Mouse (Mus musculus): Measurements from ENCODE around the gene Pdpn.
A peak's percentile ranks its signal among the peaks of the same experiment; 100 is the strongest.
"Not testable (repeated sequence)": the region's sequence is repeated elsewhere in the genome, so short reads cannot be mapped to it uniquely, and the experiment has no call there.

The Pdpn gene

GRCm38 (mm10) chr4:143299325-143300070 is at the start of gene Pdpn:
Gene Pdpn (minus strand): TSS chr4:143299564.
- ATAC-seq (ENCODE audit: low TSS enrichment) = no peak

GRCm38 (mm10) chr4:143348678-143349077 is 49.3 kb upstream of the Pdpn start:
- no peak for ATAC-seq (ENCODE audit: low TSS enrichment)

GRCm38 (mm10) chr4:143345491-143345890 is 46.1 kb upstream of the Pdpn start:
- not testable (repeated sequence) for ATAC-seq (ENCODE audit: low TSS enrichment)

GRCm38 (mm10) chr4:143341470-143341869 is 42.1 kb upstream of the Pdpn start:
- no peak for ATAC-seq (ENCODE audit: low TSS enrichment)

- peak; percentile 77 for ATAC-seq (ENCODE audit: low TSS enrichment)
Observed at GRCm38 (mm10) chr4:143339808-143340207, 40.4 kb upstream of the Pdpn start.

DNA sequence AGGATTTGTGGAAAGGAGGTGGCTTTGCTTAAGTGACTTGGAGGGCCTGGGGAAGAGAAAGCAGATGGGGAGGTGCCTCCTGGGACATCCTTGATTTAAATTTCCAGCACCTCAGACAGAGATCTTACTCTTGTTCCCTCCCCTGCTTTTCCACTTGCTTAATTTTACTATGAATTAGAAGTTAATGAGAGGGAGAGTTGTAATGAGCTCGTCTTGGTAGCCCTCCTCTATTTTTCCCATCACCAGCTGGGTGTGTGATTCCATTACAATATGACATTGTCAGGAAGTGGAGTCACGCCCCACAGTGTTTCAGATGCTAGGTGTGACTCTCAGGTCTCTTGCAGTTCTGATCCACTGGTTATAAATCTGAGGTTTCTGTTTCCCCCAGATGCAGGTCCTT is 36.7 kb upstream of the Pdpn start:
- no peak for ATAC-seq (ENCODE audit: low TSS enrichment)

DNA sequence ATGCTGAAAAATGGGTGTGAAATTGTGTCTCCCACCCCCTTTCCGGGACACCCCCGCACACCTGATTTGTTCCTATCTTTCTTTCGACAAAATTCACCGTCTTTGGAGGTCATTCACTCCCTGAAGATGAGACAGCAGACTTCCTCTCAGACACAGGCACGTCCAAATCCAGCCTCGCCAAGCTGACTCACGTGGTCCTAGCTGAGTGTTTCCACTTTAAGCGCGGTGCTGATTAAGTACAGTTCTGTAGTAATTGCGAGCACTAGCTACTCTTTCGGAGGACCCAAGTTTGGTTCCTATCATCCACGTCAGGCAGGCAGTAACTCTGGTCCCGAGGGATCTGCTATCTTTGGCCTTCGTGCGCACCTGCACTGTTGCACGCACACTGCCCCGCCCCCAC is 35.6 kb upstream of the Pdpn start:
- ATAC-seq (ENCODE audit: low TSS enrichment) = no peak

- no peak for ATAC-seq (ENCODE audit: low TSS enrichment)
Observed at GRCm38 (mm10) chr4:143334145-143334544, 34.8 kb upstream of the Pdpn start.

- no peak for ATAC-seq (ENCODE audit: low TSS enrichment)
Observed at GRCm38 (mm10) chr4:143331787-143332186, 32.4 kb upstream of the Pdpn start.

GRCm38 (mm10) chr4:143330566-143330965 is 31.2 kb upstream of the Pdpn start:
- no peak; the same call in 1 of the 2 replicates for ATAC-seq (ENCODE audit: low TSS enrichment)

DNA sequence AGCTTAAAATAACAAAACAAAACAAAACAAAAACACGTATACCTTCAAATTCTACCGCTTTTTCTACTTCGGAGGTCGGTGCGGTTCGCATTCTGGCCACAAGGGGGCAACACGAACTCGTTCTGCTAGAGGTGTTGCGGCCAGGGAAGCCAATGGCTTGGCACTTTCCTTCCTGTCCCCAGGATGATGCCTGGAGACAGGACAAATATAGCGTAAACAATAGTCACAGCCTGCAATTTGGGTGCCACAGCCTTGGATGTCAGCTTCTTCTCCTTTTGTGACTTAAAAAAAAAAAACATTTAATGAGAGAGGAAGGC is 26.2 kb upstream of the Pdpn start:
- peak; percentile 74 for ATAC-seq (ENCODE audit: low TSS enrichment)

- ATAC-seq (ENCODE audit: low TSS enrichment) = peak; percentile 31; the same call in 1 of the 2 replicates
Observed at GRCm38 (mm10) chr4:143324925-143325624, 25.7 kb upstream of the Pdpn start.

DNA sequence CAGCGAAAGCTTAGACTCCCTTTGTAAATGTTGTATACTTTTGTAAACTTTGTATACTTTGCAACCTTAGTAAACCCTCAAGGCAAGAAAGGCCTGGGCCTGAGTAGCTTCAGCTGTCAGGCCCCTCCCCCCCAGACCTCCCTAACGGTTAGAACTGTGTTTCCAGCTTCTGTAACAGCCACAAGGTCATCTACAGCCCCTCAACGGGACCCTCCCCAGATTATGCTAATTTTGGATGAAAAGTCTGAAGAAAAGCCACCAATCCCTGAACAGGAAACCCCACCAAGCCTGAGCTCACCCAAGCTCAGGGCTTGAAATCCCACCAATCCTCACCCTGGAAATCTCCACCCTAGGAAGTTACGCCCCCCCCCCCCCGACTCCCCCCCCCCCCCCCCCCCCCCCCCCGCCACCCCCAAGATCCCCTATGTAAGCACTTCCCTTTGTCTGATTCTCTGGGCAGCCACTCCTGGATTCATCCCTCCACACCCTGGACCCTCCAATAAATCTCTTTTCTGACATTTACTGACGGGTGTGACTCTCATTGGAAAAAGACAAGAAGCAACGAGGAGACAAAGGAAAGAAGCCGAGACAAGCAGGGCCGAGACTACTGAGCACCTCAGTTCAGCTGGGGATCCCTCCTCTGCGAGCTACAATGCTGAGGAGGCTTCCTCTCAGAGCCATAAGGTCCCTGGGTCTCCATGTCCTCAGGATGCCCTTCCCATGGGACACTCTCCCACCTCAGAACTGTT is 25.0 kb upstream of the Pdpn start:
- no peak for ATAC-seq (ENCODE audit: low TSS enrichment)

- no peak for ATAC-seq (ENCODE audit: low TSS enrichment)
Observed at GRCm38 (mm10) chr4:143313299-143313698, 13.9 kb upstream of the Pdpn start.

GRCm38 (mm10) chr4:143311341-143311740 is 12.0 kb upstream of the Pdpn start:
- ATAC-seq (ENCODE audit: low TSS enrichment) = no peak

DNA sequence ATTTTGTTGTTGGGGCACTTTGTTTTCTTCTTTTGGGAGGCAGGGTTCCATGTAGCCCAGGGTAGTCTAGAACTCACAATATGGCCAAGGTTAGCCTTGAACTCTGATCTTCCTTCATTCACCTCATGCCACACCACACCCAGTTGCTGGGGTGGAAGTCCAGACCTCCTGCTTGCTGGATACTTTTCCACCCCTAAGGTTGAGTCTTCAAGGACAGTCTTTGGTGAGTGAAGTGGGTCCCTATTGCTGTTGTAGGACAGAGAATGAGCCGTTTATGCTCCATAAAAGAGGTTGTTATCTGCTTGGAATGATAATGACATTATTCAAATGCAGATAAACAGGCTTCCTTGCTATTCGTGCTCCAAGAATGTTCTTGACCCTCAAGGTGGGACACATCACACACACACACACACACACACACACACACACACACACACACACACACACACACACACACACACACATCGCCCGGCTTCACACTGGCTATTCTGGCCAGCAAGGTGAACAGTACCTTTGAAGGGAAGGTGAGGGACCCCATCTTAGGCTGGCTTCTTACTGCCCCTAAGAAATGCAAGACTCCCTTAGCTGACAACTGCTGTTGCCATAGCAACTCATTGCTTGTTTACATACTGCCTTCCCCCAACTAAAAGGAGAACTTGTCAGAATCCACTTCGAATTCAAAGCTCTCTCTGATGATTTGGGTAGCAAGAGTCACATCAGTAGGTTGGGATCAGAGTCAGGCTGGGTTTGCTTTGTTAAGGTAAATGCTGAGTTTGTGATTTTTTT is 6.8 kb upstream of the Pdpn start:
- no peak for ATAC-seq (ENCODE audit: low TSS enrichment)

DNA sequence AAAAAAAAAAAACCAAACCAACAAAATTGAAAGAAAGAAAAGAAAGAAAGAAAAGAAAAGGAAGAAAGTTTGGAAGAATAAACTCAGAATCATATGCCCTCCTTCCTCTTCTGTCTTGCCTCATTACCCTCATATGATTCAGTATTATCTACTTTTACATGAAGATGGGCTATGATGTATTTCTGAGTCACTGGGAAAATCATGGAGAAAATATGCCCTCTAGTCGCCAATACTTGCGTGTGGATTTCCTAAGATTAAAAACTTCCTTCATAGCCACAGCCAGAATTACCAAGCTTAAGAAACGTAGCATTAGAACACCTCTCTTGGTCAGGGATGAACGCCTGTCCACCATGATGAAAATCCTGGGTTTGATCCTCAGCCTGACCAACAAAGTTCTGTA is 5.7 kb upstream of the Pdpn start:
- no peak for ATAC-seq (ENCODE audit: low TSS enrichment)

- no peak for ATAC-seq (ENCODE audit: low TSS enrichment)
Observed at GRCm38 (mm10) chr4:143302279-143302890, 3.0 kb upstream of the Pdpn start.

DNA sequence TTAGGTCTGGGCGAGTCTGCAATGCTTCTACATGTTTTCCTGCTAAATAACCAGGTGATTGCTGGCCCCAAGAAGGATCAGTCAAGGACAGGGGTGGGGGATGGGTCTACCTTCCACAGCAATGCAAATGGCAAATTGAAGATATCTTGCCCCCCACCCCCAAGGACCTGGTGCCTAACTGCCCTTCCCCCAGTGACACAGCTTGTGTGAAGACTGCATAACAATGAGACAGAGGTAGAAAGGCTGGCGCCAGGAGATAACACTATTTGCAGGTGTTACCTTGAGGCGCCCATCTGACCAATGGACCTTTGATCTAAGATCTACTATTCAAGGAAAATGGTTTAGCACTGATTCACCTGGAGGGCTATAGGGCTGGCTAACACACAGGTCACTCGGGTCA is 2.5 kb upstream of the Pdpn start:
- ATAC-seq (ENCODE audit: low TSS enrichment) = no peak

DNA sequence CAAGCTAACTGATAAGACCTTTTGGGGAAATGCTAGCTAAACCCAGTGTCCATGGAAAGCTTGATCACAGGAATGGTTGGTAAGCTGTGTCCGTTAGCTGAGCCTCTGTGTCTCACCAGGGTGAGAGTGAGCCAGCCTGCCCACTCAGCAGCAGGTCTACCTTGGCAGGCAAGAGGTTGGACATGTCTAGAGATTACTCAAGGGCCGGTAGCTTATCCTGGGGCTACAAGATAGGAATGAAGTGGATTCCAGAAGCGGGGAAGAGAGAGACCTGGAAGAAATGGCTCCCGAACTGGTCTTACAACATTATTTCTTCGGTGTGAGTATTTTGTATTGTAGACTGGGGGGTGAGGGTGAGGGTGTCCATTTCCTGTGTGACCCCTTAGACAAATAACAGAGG is 1.7 kb upstream of the Pdpn start:
- no peak for ATAC-seq (ENCODE audit: low TSS enrichment)

DNA sequence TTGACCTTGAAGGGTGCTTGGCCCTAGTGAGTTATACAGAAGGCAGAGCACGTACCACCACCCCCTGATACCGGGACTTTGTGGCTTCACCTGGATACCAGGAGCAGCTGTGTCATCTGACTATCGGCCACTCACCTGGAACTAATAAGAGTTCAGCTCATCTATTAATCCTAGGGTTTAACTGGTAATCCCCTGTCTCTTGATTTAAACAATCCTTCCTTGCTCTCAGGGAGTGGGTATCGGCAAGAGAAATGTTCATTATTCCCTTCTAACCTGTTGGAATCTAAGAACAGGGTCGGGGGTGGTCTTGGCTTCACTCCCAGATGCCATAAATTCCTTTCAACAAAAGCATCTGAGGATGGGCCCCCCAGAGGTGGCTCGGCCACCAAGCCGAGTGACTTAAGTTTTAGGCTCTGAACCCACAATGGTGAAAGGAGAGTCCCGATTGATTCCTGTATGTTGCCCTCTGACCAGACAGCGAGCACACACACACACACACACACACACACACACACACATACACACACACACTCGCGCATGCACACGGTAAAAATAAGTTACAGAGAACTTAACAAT is 837 bp upstream of the Pdpn start:
- no peak for ATAC-seq (ENCODE audit: low TSS enrichment)
